Mouse (Mus musculus): ENCODE measurements around the gene Ankrd52. TPM values are rescaled to one million over a fixed set of nuclear protein-coding genes. Genes with fewer than 3 reads are reported as not detected.

The Ankrd52 gene
- polyA plus RNA-seq, 1 experiment from 2014 or later = 14.8 TPM

GRCm38 (mm10) chr10:128344568-128345275, 32.2 kb upstream of the Ankrd52 start:
- WGBS = 64% methylated on average over 7 of the region's 7 CpGs
- peaks cover 3% of the 10 kb centered on the region; the same call in 1 of the 2 replicates for H3K36me3 ChIP-seq
- H3K9me3 ChIP-seq = no peaks in the 10 kb centered on the region
- H3K4me2 ChIP-seq (replicated peaks) = no peak overlapping the region
- H3K4me1 ChIP-seq (replicated peaks) = peaks cover 12% of the 10 kb centered on the region
- peak overlapping the region; percentile 57; the same call in 1 of the 2 replicates for H3K27ac ChIP-seq
- H3K4me3 ChIP-seq (replicated peaks) = no peak overlapping the region
- no peak for ATAC-seq
- H3K27me3 ChIP-seq = no peaks in the 10 kb centered on the region
- H3K9ac ChIP-seq (replicated peaks) = no peak overlapping the region

- Histone ChIP-seq H3K27me3 (no peaks in the 10 kb centered on the region), H3K27ac (no peak overlapping the region), H3K4me1 (replicated peaks) (peaks cover 7% of the 10 kb centered on the region; the same call in 1 of the 2 replicates), H3K9ac (replicated peaks) (no peak overlapping the region), H3K9me3 (no peaks in the 10 kb centered on the region), H3K36me3 (peaks cover 26% of the 10 kb centered on the region), H3K4me2 (replicated peaks) (no peak overlapping the region), H3K4me3 (replicated peaks) (no peak overlapping the region)
- ATAC-seq = no peak
- WGBS = 91% methylated on average over 8 of the region's 8 CpGs
These were observed 29.4 kb upstream of the Ankrd52 start for GRCm38 (mm10) chr10:128347541-128347940.

- H3K27ac ChIP-seq = no peak overlapping the region
- H3K4me3 ChIP-seq (replicated peaks) = no peak overlapping the region
- no peak overlapping the region for H3K9ac ChIP-seq (replicated peaks)
- no peaks in the 10 kb centered on the region for H3K27me3 ChIP-seq
- WGBS = 44% methylated on average over 2 of the region's 2 CpGs
- H3K9me3 ChIP-seq = no peaks in the 10 kb centered on the region
- peaks cover 80% of the 10 kb centered on the region for H3K36me3 ChIP-seq
- ATAC-seq = no peak
- H3K4me1 ChIP-seq (replicated peaks) = no peaks in the 10 kb centered on the region
- no peak overlapping the region for H3K4me2 ChIP-seq (replicated peaks)
These were observed 18.1 kb upstream of the Ankrd52 start for GRCm38 (mm10) chr10:128358796-128359195.

- no peaks in the 10 kb centered on the region for H3K27me3 ChIP-seq
- ATAC-seq = no peak
- 96% methylated on average over 6 of the region's 6 CpGs for WGBS
These were observed 17.7 kb upstream of the Ankrd52 start for GRCm38 (mm10) chr10:128359226-128359625.

GRCm38 (mm10) chr10:128361836-128362235, 15.1 kb upstream of the Ankrd52 start:
- Histone ChIP-seq H3K27me3 (no peaks in the 10 kb centered on the region), H3K27ac (no peak overlapping the region), H3K4me1 (replicated peaks) (no peaks in the 10 kb centered on the region), H3K4me3 (replicated peaks) (no peak overlapping the region), H3K4me2 (replicated peaks) (no peak overlapping the region), H3K9me3 (no peaks in the 10 kb centered on the region), H3K9ac (replicated peaks) (no peak overlapping the region), H3K36me3 (peaks cover 72% of the 10 kb centered on the region)
- WGBS = 93% methylated on average over 6 of the region's 6 CpGs
- no peak for ATAC-seq

More at GRCm38 (mm10) chr10:128359226-128359625, 17.7 kb upstream of the Ankrd52 start:
- Histone ChIP-seq H3K27ac (no peak overlapping the region), H3K4me3 (replicated peaks) (no peak overlapping the region), H3K9ac (replicated peaks) (no peak overlapping the region), H3K4me2 (replicated peaks) (no peak overlapping the region), H3K9me3 (no peaks in the 10 kb centered on the region), H3K4me1 (replicated peaks) (no peaks in the 10 kb centered on the region), H3K36me3 (peaks cover 76% of the 10 kb centered on the region)

- H3K36me3 ChIP-seq = peaks cover 68% of the 10 kb centered on the region
- peaks cover 6% of the 10 kb centered on the region for H3K4me1 ChIP-seq (replicated peaks)
- no peak overlapping the region for H3K27ac ChIP-seq
- ATAC-seq = 0 out of 2 replicates have a peak, but pooled peaks have one; percentile 18
- 61% methylated on average over 3 of the region's 3 CpGs for WGBS
- no peaks in the 10 kb centered on the region for H3K9me3 ChIP-seq
- no peak overlapping the region for H3K9ac ChIP-seq (replicated peaks)
- no peak overlapping the region for H3K4me3 ChIP-seq (replicated peaks)
- H3K4me2 ChIP-seq (replicated peaks) = no peak overlapping the region
- no peaks in the 10 kb centered on the region for H3K27me3 ChIP-seq
These were observed 14.3 kb upstream of the Ankrd52 start for GRCm38 (mm10) chr10:128362568-128362967.

- Histone ChIP-seq H3K36me3 (peaks cover 22% of the 10 kb centered on the region), H3K4me1 (replicated peaks) (peaks cover 18% of the 10 kb centered on the region), H3K9me3 (no peaks in the 10 kb centered on the region), H3K27me3 (no peaks in the 10 kb centered on the region), H3K27ac (peak overlapping the region; percentile 97), H3K9ac (replicated peaks) (peak overlapping the region; percentile 72), H3K4me3 (replicated peaks) (peak overlapping the region; percentile 60), H3K4me2 (replicated peaks) (peak overlapping the region; percentile 90)
- WGBS = 12% methylated on average over 19 of the region's 19 CpGs
- no peak for ATAC-seq
These were observed 9.0 kb upstream of the Ankrd52 start for GRCm38 (mm10) chr10:128367899-128368401.

- Histone ChIP-seq H3K27me3 (no peaks in the 10 kb centered on the region), H3K27ac (peak within 1 kb of the TSS; percentile 97), H3K9ac (replicated peaks) (peak within 1 kb of the TSS; percentile 72), H3K36me3 (peaks cover 16% of the 10 kb centered on the region), H3K4me3 (replicated peaks) (peak within 1 kb of the TSS; percentile 60), H3K4me1 (replicated peaks) (peaks cover 18% of the 10 kb centered on the region), H3K9me3 (no peaks in the 10 kb centered on the region), H3K4me2 (replicated peaks) (peak within 1 kb of the TSS; percentile 90)
- WGBS = under 1% methylated on average over 81 of the region's 87 CpGs
- peak; percentile 96 for ATAC-seq
These were observed 8.3 kb upstream of the Ankrd52 start, which contains the start of gene Coq10a for GRCm38 (mm10) chr10:128368402-128369217. Gene Coq10a (minus strand): TSS chr10:128368997.

GRCm38 (mm10) chr10:128369218-128369543, 7.7 kb upstream of the Ankrd52 start:
- peak overlapping the region; percentile 97 for H3K27ac ChIP-seq
- H3K4me3 ChIP-seq (replicated peaks) = peak overlapping the region; percentile 60
- 4% methylated on average over 9 of the region's 9 CpGs for WGBS
- H3K36me3 ChIP-seq = peaks cover 13% of the 10 kb centered on the region
- H3K27me3 ChIP-seq = no peaks in the 10 kb centered on the region
- peaks cover 18% of the 10 kb centered on the region for H3K4me1 ChIP-seq (replicated peaks)
- no peaks in the 10 kb centered on the region for H3K9me3 ChIP-seq
- no peak for ATAC-seq
- H3K4me2 ChIP-seq (replicated peaks) = peak overlapping the region; percentile 90
- H3K9ac ChIP-seq (replicated peaks) = peak overlapping the region; percentile 72

- Histone ChIP-seq H3K9ac (replicated peaks) (peak overlapping the region; percentile 72; the same call in 1 of the 2 replicates), H3K9me3 (no peaks in the 10 kb centered on the region), H3K36me3 (peaks cover 13% of the 10 kb centered on the region), H3K4me2 (replicated peaks) (peak overlapping the region; percentile 90), H3K27ac (peak overlapping the region; percentile 97), H3K4me3 (replicated peaks) (peak overlapping the region; percentile 60), H3K27me3 (no peaks in the 10 kb centered on the region), H3K4me1 (replicated peaks) (peaks cover 18% of the 10 kb centered on the region)
- WGBS = 79% methylated on average over 6 of the region's 6 CpGs
- ATAC-seq = no peak
These were observed 7.3 kb upstream of the Ankrd52 start for GRCm38 (mm10) chr10:128369599-128369998.

- H3K4me3 ChIP-seq (replicated peaks) = no peak overlapping the region
- peaks cover 11% of the 10 kb centered on the region for H3K36me3 ChIP-seq
- no peak overlapping the region for H3K9ac ChIP-seq (replicated peaks)
- H3K4me1 ChIP-seq (replicated peaks) = peaks cover 18% of the 10 kb centered on the region
- no peak overlapping the region for H3K27ac ChIP-seq
- 61% methylated on average over 5 of the region's 6 CpGs for WGBS
- ATAC-seq = no peak
- H3K9me3 ChIP-seq = no peaks in the 10 kb centered on the region
- no peak overlapping the region for H3K4me2 ChIP-seq (replicated peaks)
- no peaks in the 10 kb centered on the region for H3K27me3 ChIP-seq
These were observed 6.9 kb upstream of the Ankrd52 start for GRCm38 (mm10) chr10:128370021-128370420.

GRCm38 (mm10) chr10:128370601-128371000, 6.3 kb upstream of the Ankrd52 start:
- H3K4me2 ChIP-seq (replicated peaks) = no peak overlapping the region
- peaks cover 5% of the 10 kb centered on the region; the same call in 1 of the 2 replicates for H3K36me3 ChIP-seq
- no peak overlapping the region for H3K9ac ChIP-seq (replicated peaks)
- no peak overlapping the region for H3K4me3 ChIP-seq (replicated peaks)
- no peaks in the 10 kb centered on the region for H3K27me3 ChIP-seq
- 67% methylated on average over 4 of the region's 4 CpGs for WGBS
- H3K4me1 ChIP-seq (replicated peaks) = peaks cover 18% of the 10 kb centered on the region
- H3K9me3 ChIP-seq = no peaks in the 10 kb centered on the region
- H3K27ac ChIP-seq = no peak overlapping the region
- no peak for ATAC-seq
